10 mouse cellular contexts compared by ENCODE assay signal in genomic region chr4:55141923-55142732, GRCm38 (mm10).
DNase-seq lines count a peak whose midpoint lies in the region; ATAC-seq lines count a peak whose summit lies in the region.
"Had no signal": no experiment of that assay in that cellular context is flagged by ENCODE, and none has a peak within 500 bp of the region (broad histone marks: within the 10 kb centered on the region; RNA-seq: fewer than 3 reads in every experiment).

No protein-coding gene starts in this region.

- ATAC-seq in liver, embryonic 15.5 days (ENCODE audit: insufficient read depth) = 0 out of 2 replicates have a peak, but pooled peaks have one; percentile 44
- peak; percentile 74 for ATAC-seq in heart, embryonic 15.5 days (replicated peaks; ENCODE audit: insufficient number of reproducible peaks, insufficient read depth, low FRiP score, low read depth)

- WGBS in liver, embryonic 15.5 days (ENCODE audit: insufficient replicate concordance) = 43% methylated on average over 8 of the region's 8 CpGs
- WGBS in heart, embryonic 15.5 days = 49% methylated on average over 8 of the region's 8 CpGs

- H3K27ac ChIP-seq in liver, embryonic 15.5 days (replicated peaks) = no peak overlapping the region
- peak overlapping the region; percentile 12 for H3K27ac ChIP-seq in heart, embryonic 15.5 days
- H3K27ac ChIP-seq: neural tube, embryonic 15.5 days had no signal

- no peaks in the 10 kb centered on the region for H3K9me3 ChIP-seq in liver, embryonic 15.5 days (replicated peaks)
- no peaks in the 10 kb centered on the region for H3K9me3 ChIP-seq in heart, embryonic 15.5 days (replicated peaks)
- H3K9me3 ChIP-seq: neural tube, embryonic 15.5 days had no signal

- H3K36me3 ChIP-seq in liver, embryonic 15.5 days (replicated peaks) = no peaks in the 10 kb centered on the region
- no peaks in the 10 kb centered on the region for H3K36me3 ChIP-seq in heart, embryonic 15.5 days
- H3K36me3 ChIP-seq: neural tube, embryonic 15.5 days had no signal

- DNase-seq in liver = no peak
- DNase-seq in MEL-GATA-1-ER (ENCODE audit: extremely low read depth, low read depth) = peak; percentile 84
- peak; percentile 51 for DNase-seq in adrenal gland, postnatal 10 days
- DNase-seq in left cerebral cortex, adult 9 months (ENCODE audit: low spot score in 2 of 2) = no peak
- no peak for DNase-seq in kidney, postnatal 4 days
- no peak for DNase-seq in left cerebral cortex, postnatal 14 days (ENCODE audit: low spot score in 2 of 2)
- DNase-seq: cerebellum, adult 11-12 months had no signal

- no peak overlapping the region for H3K4me2 ChIP-seq in liver, embryonic 15.5 days
- H3K4me2 ChIP-seq in heart, embryonic 15.5 days = no peak overlapping the region
- H3K4me2 ChIP-seq: neural tube, embryonic 15.5 days had no signal

- H3K4me1 ChIP-seq in liver, embryonic 15.5 days (replicated peaks) = no peaks in the 10 kb centered on the region
- H3K4me1 ChIP-seq in heart, embryonic 15.5 days (replicated peaks) = peaks cover 13% of the 10 kb centered on the region; the same call in 1 of the 2 replicates

- H3K9ac ChIP-seq in liver, embryonic 15.5 days = no peak overlapping the region
- H3K9ac ChIP-seq in heart, embryonic 15.5 days = no peak overlapping the region
- H3K9ac ChIP-seq: neural tube, embryonic 15.5 days had no signal

- H3K27me3 ChIP-seq in liver, embryonic 15.5 days = no peaks in the 10 kb centered on the region
- H3K27me3 ChIP-seq in heart, embryonic 15.5 days = no peaks in the 10 kb centered on the region
- H3K27me3 ChIP-seq: neural tube, embryonic 15.5 days had no signal

- H3K4me3 ChIP-seq in liver, embryonic 15.5 days (replicated peaks) = no peak overlapping the region
- H3K4me3 ChIP-seq in heart, embryonic 15.5 days = no peak overlapping the region
- H3K4me3 ChIP-seq: neural tube, embryonic 15.5 days had no signal

- intact Hi-C loops in left cerebral cortex, postnatal 14 days (cut with DNase I) = no loop called here

Comparison
In these comparisons a context has a peak if more than half of its experiments do, and no peak if none do; other contexts are left out.
1. DNase-seq: peak in MEL-GATA-1-ER (single experiment) and adrenal gland, postnatal 10 days (single experiment); none in liver (single experiment), left cerebral cortex, adult 9 months (0 of 2), kidney, postnatal 4 days (0 of 2) and left cerebral cortex, postnatal 14 days (0 of 2).